Mouse (Mus musculus) spleen, embryonic (tissue): ENCODE measurements around the gene Cplx2.

Experiments
- CTCF ChIA-PET: fragments of 350-600 bp; sonication (Branson Sonifier 250); formaldehyde crosslinking; loops from one replicate; lab custom pipeline; 2022; lab: Charles Lee

The Cplx2 gene

GRCm38 (mm10) chr13:54371049-54371386 is at the start of gene Cplx2:
Gene Cplx2, plus strand, starts transcription at chr13:54371349.
- CTCF ChIA-PET = interaction anchor here (0.9 kb wide), 1 partner anchor 76 kb away, joined by 4 read pairs; no protein-coding TSS in a partner anchor

- CTCF ChIA-PET = no interaction called here
These were observed 48.5 kb upstream of the Cplx2 start for GRCm38 (mm10) chr13:54322396-54323306.

GRCm38 (mm10) chr13:54323307-54324165 is 47.6 kb upstream of the Cplx2 start:
- CTCF ChIA-PET = no interaction called here

GRCm38 (mm10) chr13:54324178-54324577 is 47.0 kb upstream of the Cplx2 start:
- CTCF ChIA-PET = no interaction called here

- CTCF ChIA-PET = no interaction called here
These were observed 45.3 kb upstream of the Cplx2 start for GRCm38 (mm10) chr13:54325814-54326213.

- CTCF ChIA-PET = no interaction called here
These were observed 44.3 kb upstream of the Cplx2 start for GRCm38 (mm10) chr13:54326686-54327447.

GRCm38 (mm10) chr13:54328029-54328428 is 43.1 kb upstream of the Cplx2 start:
- CTCF ChIA-PET = no interaction called here

GRCm38 (mm10) chr13:54328954-54329490 is 42.1 kb upstream of the Cplx2 start:
- CTCF ChIA-PET = no interaction called here

- CTCF ChIA-PET = no interaction called here
These were observed 39.1 kb upstream of the Cplx2 start for GRCm38 (mm10) chr13:54331825-54332675.

GRCm38 (mm10) chr13:54332921-54333477 is 38.1 kb upstream of the Cplx2 start:
- CTCF ChIA-PET = no interaction called here

GRCm38 (mm10) chr13:54337058-54337457 is 34.1 kb upstream of the Cplx2 start:
- CTCF ChIA-PET = no interaction called here

GRCm38 (mm10) chr13:54337541-54337940 is 33.6 kb upstream of the Cplx2 start:
- CTCF ChIA-PET = no interaction called here

- CTCF ChIA-PET = no interaction called here
These were observed 32.3 kb upstream of the Cplx2 start for GRCm38 (mm10) chr13:54338815-54339214.

GRCm38 (mm10) chr13:54345885-54346647 is 25.1 kb upstream of the Cplx2 start:
- CTCF ChIA-PET = interaction anchor here (0.6 kb wide), 1 partner anchor 95 kb away, joined by 7 read pairs; no protein-coding TSS in a partner anchor

- CTCF ChIA-PET = no interaction called here
These were observed 23.1 kb upstream of the Cplx2 start for GRCm38 (mm10) chr13:54348011-54348410.

GRCm38 (mm10) chr13:54349126-54349759 is 21.9 kb upstream of the Cplx2 start:
- CTCF ChIA-PET = no interaction called here

- CTCF ChIA-PET = no interaction called here
These were observed 13.7 kb upstream of the Cplx2 start for GRCm38 (mm10) chr13:54357420-54357819.

- CTCF ChIA-PET = no interaction called here
These were observed 12.0 kb upstream of the Cplx2 start for GRCm38 (mm10) chr13:54359181-54359580.

- CTCF ChIA-PET = no interaction called here
These were observed 6.5 kb upstream of the Cplx2 start for GRCm38 (mm10) chr13:54364686-54365085.
